Mouse (Mus musculus) heart, adult 2 months (tissue): Measurements from ENCODE around the gene Rcor1.

Experiments used
- CTCF ChIP-seq: fragments of 200-600 bp; IDR thresholded peaks from 2 replicates; pipeline ENCODE4 v1.8.1; 2022; ENCODE audit warnings: antibody characterized with exemption, mild to moderate bottlenecking, moderate library complexity
- EP300 ChIP-seq: fragments of 200-500 bp; IDR thresholded peaks from 2 replicates; pipeline ENCODE4 v1.6.1; 2011; ENCODE audit warnings: low read depth, low read length, control low read depth; ENCODE audit not compliant: insufficient read depth

DNA sequence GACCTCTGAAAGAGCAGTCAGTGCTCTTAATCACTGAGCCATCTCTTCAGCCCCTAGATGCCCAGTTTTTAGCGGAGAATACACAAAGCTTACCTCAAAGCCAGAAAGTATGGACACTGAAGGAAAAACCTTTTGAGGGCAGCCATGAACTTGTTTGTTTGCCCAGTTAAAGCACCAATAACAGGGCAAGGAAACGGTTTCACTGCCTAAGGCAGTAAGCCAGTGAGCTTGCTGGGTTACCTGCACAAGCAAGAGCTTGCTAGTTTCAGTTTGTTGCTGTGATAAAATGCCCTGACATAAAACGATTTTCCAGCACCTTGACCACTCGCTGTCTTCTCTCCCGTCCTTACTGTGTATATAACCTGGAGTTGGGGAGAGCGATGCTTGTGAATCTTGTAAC is 55.9 kb downstream of the Rcor1 start:
- TF ChIP-seq CTCF (no peak), EP300 (no peak)
